Comparison of ENCODE assay signal across 22 mouse cellular contexts in the genomic region with DNA sequence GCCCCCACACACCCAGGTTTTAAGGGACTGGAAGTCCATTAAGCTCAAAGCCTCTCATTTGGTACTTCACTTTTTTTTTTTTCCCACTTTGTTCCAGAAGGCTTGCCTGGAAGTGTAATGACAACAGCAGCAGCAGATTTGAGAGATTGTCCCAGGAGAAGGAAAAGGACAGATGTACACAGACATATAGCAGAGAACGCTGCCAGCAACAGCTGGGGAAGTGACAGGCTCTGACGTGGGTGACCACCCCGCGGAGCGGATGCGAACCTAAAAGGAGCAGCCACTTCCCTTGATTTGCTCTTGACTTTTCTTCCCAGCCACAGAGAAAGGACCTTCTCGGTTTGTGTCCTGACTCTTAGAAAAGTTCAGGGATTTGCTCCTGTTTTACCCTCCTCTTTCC.
A peak's percentile ranks its signal among the peaks of the same experiment; 100 is the strongest.
DNase-seq lines count a peak whose midpoint lies in the region; ATAC-seq and TF ChIP-seq lines count a peak whose summit lies in the region.
"Had no signal": no experiment of that assay in that cellular context is flagged by ENCODE, and none has a peak within 500 bp of the region (broad histone marks: within the 10 kb centered on the region; RNA-seq: fewer than 3 reads in every experiment).

No protein-coding gene starts in this region.

- ATAC-seq in heart, postnatal 0 days (ENCODE audit: insufficient read depth, low read depth) = no peak
- no peak for ATAC-seq in heart, embryonic 11.5 days (replicated peaks; ENCODE audit: insufficient number of reproducible peaks, low FRiP score, low TSS enrichment)
- ATAC-seq in kidney, embryonic 15.5 days (replicated peaks; ENCODE audit: low FRiP score) = no peak
- ATAC-seq in lung, embryonic 16.5 days (ENCODE audit: low read depth) = peak; percentile 90
- ATAC-seq: forebrain, embryonic 16.5 days had no signal

- 52% methylated on average over 7 of the region's 7 CpGs for WGBS in heart, postnatal 0 days
- WGBS in heart, embryonic 11.5 days (ENCODE audit: insufficient replicate concordance) = 72% methylated on average over 7 of the region's 7 CpGs
- 61% methylated on average over 7 of the region's 7 CpGs for WGBS in kidney, embryonic 15.5 days
- WGBS in lung, embryonic 16.5 days = 45% methylated on average over 7 of the region's 7 CpGs

- H3K9me3 ChIP-seq in heart, postnatal 0 days (replicated peaks; ENCODE audit: control insufficient read depth, low read length) = no peaks in the 10 kb centered on the region
- no peaks in the 10 kb centered on the region for H3K9me3 ChIP-seq in heart, embryonic 11.5 days (replicated peaks; ENCODE audit: control insufficient read depth, low read length)
- H3K9me3 ChIP-seq in kidney, embryonic 15.5 days (replicated peaks) = no peaks in the 10 kb centered on the region
- H3K9me3 ChIP-seq in lung, embryonic 16.5 days (ENCODE audit: control insufficient read depth, low read length) = no peaks in the 10 kb centered on the region
- H3K9me3 ChIP-seq: embryonic facial prominence, embryonic 12.5 days; forebrain, embryonic 12.5 days; heart, embryonic 13.5 days; hindbrain, embryonic 10.5 days had no signal

- no peak overlapping the region for H3K27ac ChIP-seq in heart, postnatal 0 days (ENCODE audit: low read depth)
- H3K27ac ChIP-seq in heart, embryonic 11.5 days (ENCODE audit: low read depth, low read length) = no peak overlapping the region
- H3K27ac ChIP-seq in kidney, embryonic 15.5 days = no peak overlapping the region
- H3K27ac ChIP-seq in lung, embryonic 16.5 days (ENCODE audit: low read length) = no peak overlapping the region
- H3K27ac ChIP-seq: embryonic facial prominence, embryonic 12.5 days; forebrain, embryonic 12.5 days; heart, adult 2 months; heart, embryonic 13.5 days; hindbrain, embryonic 10.5 days; hindbrain, embryonic 14.5 days had no signal

- no peak overlapping the region for H3ac ChIP-seq in C2C12 (ENCODE audit: control insufficient read depth, insufficient read length, low read depth)

- no peak overlapping the region for H3K9ac ChIP-seq in heart, postnatal 0 days (replicated peaks; ENCODE audit: low read depth, low read length)
- no peak overlapping the region for H3K9ac ChIP-seq in heart, embryonic 11.5 days (ENCODE audit: low read depth, low read length)
- H3K9ac ChIP-seq in kidney, embryonic 15.5 days = no peak overlapping the region
- H3K9ac ChIP-seq in lung, embryonic 16.5 days (ENCODE audit: low read length) = no peak overlapping the region
- H3K9ac ChIP-seq: embryonic facial prominence, embryonic 12.5 days; forebrain, embryonic 12.5 days; heart, embryonic 13.5 days; hindbrain, embryonic 14.5 days had no signal

- H3K4me1 ChIP-seq in heart, postnatal 0 days (ENCODE audit: control insufficient read depth, insufficient read depth) = no peaks in the 10 kb centered on the region
- H3K4me1 ChIP-seq in heart, embryonic 11.5 days (ENCODE audit: control insufficient read depth, insufficient read depth, low read length) = no peaks in the 10 kb centered on the region
- H3K4me1 ChIP-seq in kidney, embryonic 15.5 days = no peaks in the 10 kb centered on the region
- peaks cover 12% of the 10 kb centered on the region for H3K4me1 ChIP-seq in lung, embryonic 16.5 days (replicated peaks; ENCODE audit: control insufficient read depth, insufficient read depth, low read length)
- H3K4me1 ChIP-seq: embryonic facial prominence, embryonic 12.5 days; forebrain, embryonic 12.5 days; heart, embryonic 13.5 days; hindbrain, embryonic 10.5 days had no signal

- peaks cover 3% of the 10 kb centered on the region; the same call in 1 of the 2 replicates for H3K27me3 ChIP-seq in heart, postnatal 0 days (ENCODE audit: control insufficient read depth, insufficient read depth, low read length)
- no peaks in the 10 kb centered on the region for H3K27me3 ChIP-seq in heart, embryonic 11.5 days (ENCODE audit: control insufficient read depth, insufficient read depth, low read length)
- no peaks in the 10 kb centered on the region for H3K27me3 ChIP-seq in kidney, embryonic 15.5 days
- no peaks in the 10 kb centered on the region for H3K27me3 ChIP-seq in lung, embryonic 16.5 days (ENCODE audit: control insufficient read depth, insufficient read depth, low read depth, low read length)
- H3K27me3 ChIP-seq in C2C12 (ENCODE audit: control insufficient read depth, insufficient read depth, insufficient read length) = no peaks in the 10 kb centered on the region
- H3K27me3 ChIP-seq: embryonic facial prominence, embryonic 12.5 days; forebrain, embryonic 12.5 days; heart, embryonic 13.5 days had no signal

- H3K79me2 ChIP-seq in C2C12 (ENCODE audit: control insufficient read depth, insufficient read depth) = no peaks in the 10 kb centered on the region

- no peak for TF ChIP-seq EP300 in heart, postnatal 0 days (IDR thresholded peaks at IDR 0.05; ENCODE audit: low read depth)

- no peak overlapping the region for H3K4me2 ChIP-seq in heart, postnatal 0 days (ENCODE audit: low read depth, low read length)
- no peak overlapping the region for H3K4me2 ChIP-seq in heart, embryonic 11.5 days
- H3K4me2 ChIP-seq in kidney, embryonic 15.5 days = no peak overlapping the region
- H3K4me2 ChIP-seq in lung, embryonic 16.5 days (ENCODE audit: low read depth, low read length) = no peak overlapping the region
- H3K4me2 ChIP-seq: embryonic facial prominence, embryonic 12.5 days; forebrain, embryonic 12.5 days; heart, embryonic 13.5 days; hindbrain, embryonic 14.5 days had no signal

- no peaks in the 10 kb centered on the region for H3K79me3 ChIP-seq in C2C12 (ENCODE audit: low read depth)

- no peaks in the 10 kb centered on the region for H3K36me3 ChIP-seq in heart, postnatal 0 days (replicated peaks; ENCODE audit: control insufficient read depth, insufficient read depth, low read length)
- H3K36me3 ChIP-seq in heart, embryonic 11.5 days (ENCODE audit: control insufficient read depth, insufficient read depth, low read length) = no peaks in the 10 kb centered on the region
- no peaks in the 10 kb centered on the region for H3K36me3 ChIP-seq in kidney, embryonic 15.5 days
- no peaks in the 10 kb centered on the region for H3K36me3 ChIP-seq in lung, embryonic 16.5 days (ENCODE audit: control insufficient read depth, insufficient read depth, low read length)
- H3K36me3 ChIP-seq in C2C12 (ENCODE audit: control insufficient read depth, insufficient read depth) = no peaks in the 10 kb centered on the region
- H3K36me3 ChIP-seq: embryonic facial prominence, embryonic 12.5 days; forebrain, embryonic 12.5 days; heart, embryonic 13.5 days; hindbrain, embryonic 10.5 days had no signal

- no peak overlapping the region for H3K4me3 ChIP-seq in heart, postnatal 0 days (ENCODE audit: low read depth, low read length)
- H3K4me3 ChIP-seq in heart, embryonic 11.5 days (ENCODE audit: low read depth, low read length) = no peak overlapping the region
- no peak overlapping the region for H3K4me3 ChIP-seq in kidney, embryonic 15.5 days (replicated peaks)
- no peak overlapping the region for H3K4me3 ChIP-seq in lung, embryonic 16.5 days (ENCODE audit: low read length)
- no peak overlapping the region for H3K4me3 ChIP-seq in C2C12 (ENCODE audit: insufficient read depth, poor library complexity, severe bottlenecking)
- H3K4me3 ChIP-seq: embryonic facial prominence, embryonic 12.5 days; forebrain, embryonic 12.5 days; heart, adult 2 months; heart, embryonic 13.5 days; hindbrain, embryonic 10.5 days had no signal

- no peak for TF ChIP-seq CTCF in heart, postnatal 0 days (IDR thresholded peaks at IDR 0.05; ENCODE audit: low read depth)
- TF ChIP-seq CTCF in C2C12 (IDR thresholded peaks at IDR 0.05; ENCODE audit: control insufficient read depth, insufficient read depth, insufficient read length) = no peak

- DNase-seq in heart, postnatal 0 days (ENCODE audit: low spot score) = peak; percentile 10
- DNase-seq in kidney, postnatal 4 days = peak; percentile 35 to 40
- DNase-seq in lung, postnatal 25 days (ENCODE audit: low spot score) = no peak
- DNase-seq in thymus, postnatal 0 days (ENCODE audit: low spot score) = no peak
- DNase-seq: adrenal gland, adult 2 months; adrenal gland, postnatal 25 days; cerebellum, adult 2 months; cerebellum, postnatal 14 days; embryo, embryonic 11 days; gastrocnemius, postnatal 10 days; heart, adult 2 months; heart, postnatal 10 days had no signal

TF ChIP-seq in C2C12, 6 proteins besides CTCF, POLR2A, EP300 and RAD21:
- peak; percentile 24 for TF ChIP-seq MYOD1 (IDR thresholded peaks at IDR 0.05; ENCODE audit: control insufficient read depth, insufficient read length, low read depth)
- TF ChIP-seq CEBPB (IDR thresholded peaks at IDR 0.05; ENCODE audit: low read depth) = no peak

Comparison
In these comparisons a context has a peak if more than half of its experiments do, and no peak if none do; other contexts are left out.
1. DNase-seq: peak in heart, postnatal 0 days (single experiment) and kidney, postnatal 4 days (2 of 2); none in lung, postnatal 25 days (single experiment) and thymus, postnatal 0 days (single experiment).